Mouse (Mus musculus): ENCODE results near the gene Gm45234. TPM values are rescaled to one million over a fixed set of nuclear protein-coding genes. Genes with fewer than 3 reads are reported as not detected.

Gene Gm45234
- polyA plus RNA-seq (2017; shearing (Covaris generic)), result not detected

GRCm38 (mm10) chr6:124755831-124756595 lies at the start of gene Gm45234, which contains the start of gene Atn1:
Gene Gm45234, minus strand, starts transcription at chr6:124756021.
Gene Atn1, minus strand, starts transcription at chr6:124756524.

DNA sequence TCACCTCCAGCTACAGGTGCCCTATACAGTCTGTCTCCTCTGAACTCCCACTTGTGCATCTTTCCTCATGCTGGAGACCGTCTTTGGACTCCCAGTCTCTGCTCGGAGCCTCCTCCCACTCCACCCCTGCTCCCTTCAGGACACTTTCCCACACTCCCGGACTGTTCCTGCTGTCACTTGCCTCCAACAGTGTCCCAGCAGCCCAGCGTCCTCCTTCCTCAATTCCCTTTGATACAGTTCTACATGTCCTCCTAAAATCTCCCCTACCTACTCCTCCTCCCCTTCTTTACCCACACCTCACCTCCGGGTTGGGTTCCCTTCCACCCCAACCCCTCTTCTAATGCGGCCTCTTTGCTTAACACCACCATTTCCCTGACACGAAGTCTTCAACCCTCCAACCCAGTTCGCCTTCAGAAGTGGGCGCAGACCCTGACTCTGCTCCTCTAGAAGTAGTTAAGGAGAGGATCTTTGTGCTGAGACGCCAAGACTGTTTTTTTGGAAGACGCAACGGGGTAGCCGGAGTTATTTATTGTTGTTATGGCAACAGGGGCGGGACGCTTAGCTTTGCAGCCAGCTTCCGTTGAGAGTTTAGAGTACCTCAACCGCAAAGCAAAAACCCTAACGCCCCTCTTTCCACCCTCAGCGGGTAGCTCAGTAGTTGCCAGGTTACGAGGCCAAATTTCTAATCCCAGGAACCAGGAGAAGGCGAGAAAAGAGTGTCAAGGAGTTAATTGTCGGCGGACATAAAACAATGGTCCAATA lies 23.6 kb upstream of the Gm45234 start, which contains the start of gene Lrrc23:
Gene Lrrc23 (minus strand): TSS at position 506 of the 762 bp plus-strand sequence.

DNA sequence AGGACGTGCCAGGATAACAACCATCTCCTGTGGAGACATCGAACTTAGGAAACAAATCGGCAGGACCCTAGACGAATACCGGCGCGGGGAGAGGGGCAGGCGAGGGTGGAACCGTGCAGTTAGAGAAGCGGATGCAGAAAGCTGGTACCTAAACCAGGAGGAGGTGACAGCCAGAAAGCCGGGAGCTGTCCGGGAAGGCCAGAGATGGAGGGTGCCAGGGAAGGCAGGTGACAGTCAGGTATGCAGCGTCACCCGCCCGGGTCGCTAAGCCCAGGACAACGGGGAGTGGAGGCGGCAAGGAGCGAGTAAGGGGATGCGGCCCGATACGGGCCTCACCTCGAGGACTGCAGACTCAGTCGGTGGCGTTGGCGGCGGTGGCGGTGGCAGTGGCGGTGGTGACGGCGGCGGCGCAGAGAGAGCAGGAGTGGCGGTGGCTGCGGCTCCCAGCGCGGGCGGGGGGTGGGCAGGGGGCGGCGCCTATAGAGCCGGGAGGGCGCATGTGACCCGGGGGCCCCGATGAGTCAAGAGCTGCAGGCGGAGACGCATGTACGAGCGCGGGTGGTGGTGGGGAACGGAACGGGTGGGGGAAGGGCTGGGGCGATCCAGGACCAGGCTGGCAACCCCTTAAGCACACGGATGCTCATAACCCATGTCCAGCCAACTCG lies 13.4 kb upstream of the Gm45234 start, which contains the start of gene Eno2:
Gene Eno2 (minus strand): TSS at position 573 of the 665 bp plus-strand sequence.

DNA sequence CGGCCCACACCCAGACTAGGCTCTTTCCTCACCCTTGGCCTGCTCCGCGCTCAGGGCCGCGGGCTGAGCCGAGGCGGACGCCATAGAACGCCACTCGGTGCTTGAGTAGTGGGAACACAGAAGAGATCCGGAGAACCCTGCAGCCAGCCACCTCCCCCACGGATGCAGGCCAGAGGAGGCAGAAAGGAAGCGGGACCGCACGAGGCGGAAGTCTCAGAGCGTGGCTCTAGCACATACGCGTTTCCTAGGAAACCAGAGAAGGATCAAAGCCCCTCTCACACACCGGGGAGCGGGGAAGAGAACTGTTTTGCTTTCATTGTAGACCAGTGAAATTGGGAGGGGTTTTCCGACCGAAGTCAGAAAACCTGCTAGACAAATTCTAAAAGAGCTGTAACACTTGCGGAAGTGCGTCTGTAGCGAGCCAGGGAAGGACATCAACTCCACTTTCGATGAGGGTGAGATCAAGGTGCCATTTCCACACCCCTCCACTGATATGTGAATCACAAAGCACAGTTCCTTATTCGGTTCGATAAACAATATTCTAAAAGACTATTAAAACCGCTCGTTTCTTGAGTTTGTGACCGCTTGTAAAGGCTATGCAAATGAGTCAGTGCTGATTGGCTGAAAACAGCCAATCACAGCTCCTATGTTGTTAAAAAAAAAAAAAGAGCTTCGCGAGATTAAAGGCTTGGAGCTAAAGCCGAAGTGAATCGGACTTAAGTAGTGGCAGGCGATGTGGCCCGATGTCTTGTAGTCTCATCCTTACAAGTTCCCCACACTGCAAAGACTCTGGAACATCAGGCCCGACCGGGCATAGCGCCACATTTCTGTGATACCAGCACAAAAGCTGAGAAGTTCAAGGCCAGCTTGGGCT lies 14.7 kb downstream of the Gm45234 start, which contains the start of gene Grcc10:
Gene Grcc10 (minus strand): TSS at position 487 of the 874 bp plus-strand sequence.

GRCm38 (mm10) chr6:124738511-124739023 lies 17.3 kb downstream of the Gm45234 start, which contains the start of gene Ptpn6:
Gene Ptpn6, minus strand, starts transcription at chr6:124738714.

DNA sequence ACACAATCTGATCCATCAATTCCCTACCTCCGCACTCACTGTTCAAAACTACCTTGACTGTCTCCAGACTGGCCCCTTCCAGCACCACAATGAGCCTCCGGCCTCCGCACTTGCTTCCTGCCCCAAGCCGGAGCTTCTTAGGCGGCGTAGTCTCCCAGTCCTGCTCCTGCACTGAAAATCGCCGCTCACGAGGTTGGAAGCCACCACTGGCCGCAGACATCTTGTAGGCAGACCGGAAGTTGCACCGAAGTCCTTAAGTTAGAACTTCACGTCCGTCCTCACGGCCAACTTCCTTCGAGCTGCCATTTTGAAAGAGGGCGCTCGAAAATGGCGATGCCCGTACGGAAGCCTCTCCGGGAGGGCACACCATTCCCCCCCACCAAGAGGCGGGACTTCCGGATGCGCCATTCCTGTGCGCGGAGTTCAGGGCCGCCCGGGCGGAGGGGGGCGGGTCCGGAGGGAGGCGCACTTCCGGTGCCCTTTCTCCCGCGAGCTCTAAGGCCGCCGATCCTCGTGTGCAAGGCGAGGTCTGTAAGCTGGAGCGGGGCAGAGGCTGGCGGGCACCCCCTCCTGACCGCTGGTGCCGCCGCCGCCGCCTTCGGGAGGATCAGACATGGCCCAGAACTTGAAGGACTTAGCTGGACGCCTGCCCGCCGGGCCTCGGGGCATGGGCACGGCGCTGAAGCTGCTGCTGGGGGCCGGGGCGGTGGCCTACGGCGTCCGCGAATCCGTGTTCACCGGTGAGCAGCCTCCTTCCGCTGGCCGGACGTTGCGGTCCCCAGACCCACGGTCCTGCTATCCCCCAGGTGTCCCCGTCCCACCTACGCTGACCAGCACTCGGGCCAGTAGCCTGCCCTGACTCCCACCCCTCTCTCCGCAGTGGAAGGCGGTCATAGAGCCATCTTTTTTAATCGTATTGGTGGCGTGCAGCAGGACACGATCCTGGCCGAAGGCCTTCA lies 43.7 kb downstream of the Gm45234 start, which contains the start of the genes Emg1 and Phb2:
Gene Emg1 (minus strand): TSS at position 355 of the 959 bp plus-strand sequence.
Gene Phb2 (plus strand): TSS at position 513 of the 959 bp plus-strand sequence.

Other genes starting within 250 kb of the Gm45234 start
- gene C1ra, start 243.6 kb downstream of the Gm45234 start, polyA plus RNA-seq (2017; shearing (Covaris generic)), result 0.07 TPM
- gene C1s1, start 213.7 kb downstream of the Gm45234 start, polyA plus RNA-seq (2017; shearing (Covaris generic)), result not detected
- gene C1rb, start 185.7 kb downstream of the Gm45234 start, polyA plus RNA-seq (2017; shearing (Covaris generic)), result not detected
- not detected for gene C1s2, start 119.9 kb downstream of the Gm45234 start, polyA plus RNA-seq (2017; shearing (Covaris generic))
- gene Lpcat3, start 93.0 kb downstream of the Gm45234 start, polyA plus RNA-seq (2017; shearing (Covaris generic)), result 58.1 TPM
- 298 TPM for gene Emg1, start 43.8 kb downstream of the Gm45234 start, polyA plus RNA-seq (2017; shearing (Covaris generic))
- gene Phb2, start 43.7 kb downstream of the Gm45234 start, polyA plus RNA-seq (2017; shearing (Covaris generic)), result 218 TPM
- 385 TPM for gene Ptpn6, start 17.3 kb downstream of the Gm45234 start, polyA plus RNA-seq (2017; shearing (Covaris generic))
- gene Grcc10, start 14.6 kb downstream of the Gm45234 start, polyA plus RNA-seq (2017; shearing (Covaris generic)), result 417 TPM
- 7.2 TPM for gene Atn1, start 503 bp upstream of the Gm45234 start, polyA plus RNA-seq (2017; shearing (Covaris generic))
- 6.6 TPM for gene Eno2, start 13.7 kb upstream of the Gm45234 start, polyA plus RNA-seq (2017; shearing (Covaris generic))
- 1.3 TPM for gene Lrrc23, start 23.7 kb upstream of the Gm45234 start, polyA plus RNA-seq (2017; shearing (Covaris generic))
- 2.7 TPM for gene Spsb2, start 52.6 kb upstream of the Gm45234 start, polyA plus RNA-seq (2017; shearing (Covaris generic))
- 94.6 TPM for gene Tpi1, start 58.3 kb upstream of the Gm45234 start, polyA plus RNA-seq (2017; shearing (Covaris generic))
- 116 TPM for gene Usp5, start 73.5 kb upstream of the Gm45234 start, polyA plus RNA-seq (2017; shearing (Covaris generic))
- gene Cdca3, start 73.5 kb upstream of the Gm45234 start, polyA plus RNA-seq (2017; shearing (Covaris generic)), result 6.9 TPM
- not detected for gene Gnb3, start 84.3 kb upstream of the Gm45234 start, polyA plus RNA-seq (2017; shearing (Covaris generic))
- gene P3h3, start 101.7 kb upstream of the Gm45234 start, polyA plus RNA-seq (2017; shearing (Covaris generic)), result 0.20 TPM
- gene Gpr162, start 108.0 kb upstream of the Gm45234 start, polyA plus RNA-seq (2017; shearing (Covaris generic)), result 0.38 TPM
- 401 TPM for gene Cd4, start 132.2 kb upstream of the Gm45234 start, polyA plus RNA-seq (2017; shearing (Covaris generic))
- gene Lag3, start 155.7 kb upstream of the Gm45234 start, polyA plus RNA-seq (2017; shearing (Covaris generic)), result 3.4 TPM
- gene Ptms, start 164.1 kb upstream of the Gm45234 start, polyA plus RNA-seq (2017; shearing (Covaris generic)), result 36.6 TPM
- 200 TPM for gene Mlf2, start 175.4 kb upstream of the Gm45234 start, polyA plus RNA-seq (2017; shearing (Covaris generic))
- 84.6 TPM for gene Cops7a, start 209.5 kb upstream of the Gm45234 start, polyA plus RNA-seq (2017; shearing (Covaris generic))
- gene Pianp, start 240.7 kb upstream of the Gm45234 start, polyA plus RNA-seq (2017; shearing (Covaris generic)), result 0.48 TPM